Mouse (Mus musculus) heart, embryonic 16.5 days (tissue): ENCODE measurements at regions not wholly inside any gene's neighbourhood (a gene's known extent, or its start where the extent isn't known, plus 50 kb on each side); places are given as distances from the start of the nearest gene placed in this dataset.

Source experiments
- ATAC-seq: fragments of 200-750 bp; cut with Nextera tagmentation; replicated peaks from 2 replicates; pipeline ENCODE4 v1.8.0; 2017; ENCODE audit warnings: moderate number of reproducible peaks; ENCODE audit not compliant: insufficient read depth, low FRiP score; ENCODE audit errors: extremely low read depth
- H3K27ac ChIP-seq: fragments of 300-500 bp; sonication (generic); 2 replicates; pipeline ENCODE4 v1.5.1; 2014; ENCODE audit warnings: mild to moderate bottlenecking, low read length, control low read depth, moderate library complexity
- H3K27me3 ChIP-seq: fragments of 300-500 bp; sonication (generic); 2 replicates; pipeline ENCODE4 v1.6.1; 2014; ENCODE audit warnings: low read length, mixed read lengths; ENCODE audit not compliant: control insufficient read depth, insufficient read depth
- H3K36me3 ChIP-seq: fragments of 300-500 bp; sonication (generic); 2 replicates; pipeline ENCODE4 v1.6.1; 2014; ENCODE audit not compliant: control insufficient read depth, insufficient read depth
- H3K4me1 ChIP-seq: fragments of 300-500 bp; sonication (generic); 2 replicates; pipeline ENCODE4 v1.6.1; 2014; ENCODE audit warnings: low read length, mixed read lengths; ENCODE audit not compliant: control insufficient read depth, insufficient read depth
- H3K4me2 ChIP-seq: fragments of 300-500 bp; sonication (generic); 2 replicates; pipeline ENCODE4 v1.6.1; 2014; ENCODE audit warnings: low read depth, mild to moderate bottlenecking, control low read depth, low read length
- H3K4me3 ChIP-seq: fragments of 300-500 bp; sonication (generic); 2 replicates; pipeline ENCODE4 v1.5.1; 2014; ENCODE audit warnings: mild to moderate bottlenecking, control low read depth, low read length
- H3K9ac ChIP-seq: fragments of 300-500 bp; sonication (generic); 2 replicates; pipeline ENCODE4 v1.6.1; 2014; ENCODE audit warnings: low read length, control low read depth
- H3K9me3 ChIP-seq: fragments of 300-500 bp; sonication (generic); replicated peaks from 2 replicates; pipeline ENCODE4 v1.6.1; 2016; ENCODE audit warnings: low read length; ENCODE audit not compliant: control insufficient read depth
- WGBS: fragments of 180-500 bp; shearing (Covaris S2); extraction: QIAGEN DNeasy Blood & Tissue Kit; methylation state at CpG from one replicate; pipeline ENCODE4 v1.1.7; 2014; 5-methylcytosine and 5-hydroxymethylcytosine counted together

GRCm38 (mm10) chrX:18960465-18960864 lies 499.3 kb upstream of the 4930578C19Rik start:
- Histone ChIP-seq H3K4me2 (no peak overlapping the region), H3K9me3 (no peaks in the 10 kb centered on the region), H3K36me3 (no peaks in the 10 kb centered on the region), H3K9ac (no peak overlapping the region), H3K4me1 (no peaks in the 10 kb centered on the region), H3K27me3 (no peaks in the 10 kb centered on the region), H3K4me3 (no peak overlapping the region), H3K27ac (no peak overlapping the region)
- no peak for ATAC-seq
- WGBS: 70% methylated on average over 1 of the region's 1 CpGs

- H3K4me2 ChIP-seq: no peak overlapping the region
- no peaks in the 10 kb centered on the region for H3K36me3 ChIP-seq
- H3K4me1 ChIP-seq: no peaks in the 10 kb centered on the region
- H3K9ac ChIP-seq: no peak overlapping the region
- H3K4me3 ChIP-seq: no peak overlapping the region
- no peaks in the 10 kb centered on the region for H3K27me3 ChIP-seq
- H3K27ac ChIP-seq: no peak overlapping the region
- 58% methylated on average over 1 of the region's 1 CpGs for WGBS
- no peaks in the 10 kb centered on the region for H3K9me3 ChIP-seq
- ATAC-seq: no peak
These were observed 481.4 kb upstream of the 4930578C19Rik start for GRCm38 (mm10) chrX:18942612-18943011.

GRCm38 (mm10) chrX:18933340-18933739 lies 472.1 kb upstream of the 4930578C19Rik start:
- WGBS: 44% methylated on average over 1 of the region's 1 CpGs
- Histone ChIP-seq H3K4me2 (no peak overlapping the region), H3K36me3 (no peaks in the 10 kb centered on the region), H3K27me3 (no peaks in the 10 kb centered on the region), H3K9me3 (no peaks in the 10 kb centered on the region), H3K4me3 (no peak overlapping the region), H3K9ac (no peak overlapping the region), H3K4me1 (no peaks in the 10 kb centered on the region), H3K27ac (no peak overlapping the region)
- no peak for ATAC-seq

GRCm38 (mm10) chrX:18923084-18923483 lies 461.9 kb upstream of the 4930578C19Rik start:
- Histone ChIP-seq H3K27ac (no peak overlapping the region), H3K27me3 (no peaks in the 10 kb centered on the region), H3K4me3 (no peak overlapping the region), H3K4me2 (no peak overlapping the region), H3K9ac (no peak overlapping the region), H3K36me3 (no peaks in the 10 kb centered on the region), H3K9me3 (no peaks in the 10 kb centered on the region), H3K4me1 (no peaks in the 10 kb centered on the region)
- ATAC-seq: no peak
- 67% methylated on average over 1 of the region's 1 CpGs for WGBS

- no peaks in the 10 kb centered on the region for H3K9me3 ChIP-seq
- 57% methylated on average over 6 of the region's 6 CpGs for WGBS
- ATAC-seq: no peak
- no peak overlapping the region for H3K4me3 ChIP-seq
- H3K9ac ChIP-seq: no peak overlapping the region
- no peaks in the 10 kb centered on the region for H3K36me3 ChIP-seq
- no peaks in the 10 kb centered on the region for H3K4me1 ChIP-seq
- no peaks in the 10 kb centered on the region for H3K27me3 ChIP-seq
- no peak overlapping the region for H3K4me2 ChIP-seq
- H3K27ac ChIP-seq: no peak overlapping the region
These were observed 460.3 kb upstream of the 4930578C19Rik start for GRCm38 (mm10) chrX:18921366-18922092.

GRCm38 (mm10) chrX:18882784-18883171 lies 421.6 kb upstream of the 4930578C19Rik start:
- WGBS: 63% methylated on average over 2 of the region's 2 CpGs
- no peak overlapping the region for H3K27ac ChIP-seq
- H3K4me2 ChIP-seq: no peak overlapping the region
- no peak overlapping the region for H3K4me3 ChIP-seq
- no peaks in the 10 kb centered on the region for H3K4me1 ChIP-seq
- H3K27me3 ChIP-seq: no peaks in the 10 kb centered on the region
- no peaks in the 10 kb centered on the region for H3K9me3 ChIP-seq
- no peak for ATAC-seq
- no peaks in the 10 kb centered on the region for H3K36me3 ChIP-seq
- no peak overlapping the region for H3K9ac ChIP-seq

- no peak overlapping the region for H3K9ac ChIP-seq
- no peaks in the 10 kb centered on the region for H3K27me3 ChIP-seq
- no peaks in the 10 kb centered on the region for H3K9me3 ChIP-seq
- no peaks in the 10 kb centered on the region for H3K36me3 ChIP-seq
- ATAC-seq: no peak
- H3K27ac ChIP-seq: no peak overlapping the region
- no peaks in the 10 kb centered on the region for H3K4me1 ChIP-seq
- no peak overlapping the region for H3K4me3 ChIP-seq
- H3K4me2 ChIP-seq: no peak overlapping the region
- 41% methylated on average over 8 of the region's 8 CpGs for WGBS
These were observed 421.0 kb upstream of the 4930578C19Rik start for GRCm38 (mm10) chrX:18882088-18882783.

GRCm38 (mm10) chrX:18875734-18876133 lies 414.5 kb upstream of the 4930578C19Rik start:
- no peaks in the 10 kb centered on the region for H3K36me3 ChIP-seq
- no peak overlapping the region for H3K4me2 ChIP-seq
- no peak overlapping the region for H3K4me3 ChIP-seq
- no peaks in the 10 kb centered on the region for H3K9me3 ChIP-seq
- 85% methylated on average over 1 of the region's 1 CpGs for WGBS
- no peak overlapping the region for H3K9ac ChIP-seq
- no peak for ATAC-seq
- no peaks in the 10 kb centered on the region for H3K27me3 ChIP-seq
- no peak overlapping the region for H3K27ac ChIP-seq
- H3K4me1 ChIP-seq: no peaks in the 10 kb centered on the region

- H3K4me2 ChIP-seq: no peak overlapping the region
- peak overlapping the region; percentile 76 for H3K27ac ChIP-seq
- no peaks in the 10 kb centered on the region for H3K4me1 ChIP-seq
- ATAC-seq: peak; percentile 41; the same call in 1 of the 2 replicates
- no peaks in the 10 kb centered on the region for H3K36me3 ChIP-seq
- H3K4me3 ChIP-seq: no peak overlapping the region
- H3K9me3 ChIP-seq: no peaks in the 10 kb centered on the region
- H3K27me3 ChIP-seq: no peaks in the 10 kb centered on the region
- H3K9ac ChIP-seq: no peak overlapping the region
These were observed 412.9 kb upstream of the 4930578C19Rik start for GRCm38 (mm10) chrX:18874051-18874450.
